In the genomic region with DNA sequence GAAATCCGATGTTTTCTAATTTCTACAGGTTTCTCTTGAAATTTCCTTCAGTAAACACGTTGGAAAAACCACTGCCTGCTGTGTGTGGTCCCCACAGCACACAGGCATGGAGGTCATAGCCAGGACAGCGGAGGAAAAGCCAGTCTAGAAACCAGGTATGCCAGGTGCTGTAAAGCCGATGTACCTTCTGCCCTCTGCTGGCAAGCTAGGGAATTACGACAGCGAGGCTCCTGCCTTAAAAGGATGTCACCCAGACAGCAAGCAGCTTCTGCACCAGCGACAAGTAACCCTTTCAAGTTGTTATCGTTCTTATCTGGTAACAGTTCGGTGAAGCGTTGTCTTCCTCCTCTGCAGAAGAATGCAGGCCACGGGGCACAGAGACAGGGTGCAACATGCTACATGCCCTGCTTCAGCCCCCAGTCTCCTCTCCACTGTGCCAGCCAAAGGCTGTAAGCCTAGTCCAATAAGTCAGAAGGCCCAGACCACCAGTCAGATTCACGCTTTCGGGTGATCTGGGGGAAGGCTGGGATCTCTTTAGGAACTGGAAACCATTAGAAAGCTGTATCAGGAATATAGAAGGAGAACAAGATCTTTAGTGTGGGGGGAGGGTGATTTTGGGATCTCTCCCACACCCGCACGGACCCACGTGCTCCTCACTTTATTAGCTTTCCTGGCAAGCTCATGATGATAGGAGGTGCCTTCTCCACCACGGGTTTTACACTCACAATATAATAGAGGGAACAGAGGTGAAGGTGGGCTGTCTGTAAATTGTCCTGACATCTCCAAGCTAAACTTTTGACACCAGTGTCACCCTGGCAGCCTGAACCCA, we compare ENCODE assay signal across 8 mouse cellular contexts.
A peak's percentile ranks its signal among the peaks of the same experiment; 100 is the strongest.
DNase-seq lines count a peak whose midpoint lies in the region; ATAC-seq lines count a peak whose summit lies in the region.

No protein-coding gene starts in this region.

- peak; percentile 67 for ATAC-seq in erythroid progenitor cell, adult 5-6 weeks (replicated peaks; ENCODE audit: low FRiP score, poor library complexity, severe bottlenecking)
- no peak for ATAC-seq in activated CD4-positive, CD25-positive, alpha-beta regulatory T cell, adult 4 months

- peak; percentile 8 for DNase-seq in MEL-GATA-1-ER (ENCODE audit: extremely low read depth, low read depth)
- DNase-seq in adrenal gland, postnatal 4 days (ENCODE audit: low spot score in 2 of 2): peak; percentile 35 to 40
- DNase-seq in heart, postnatal 25 days (ENCODE audit: low spot score): peak; percentile 7
- peak; percentile 65 to 88 for DNase-seq in layer of hippocampus, postnatal 25 days (ENCODE audit: extremely low spot score in 1 of 2, low spot score in 1 of 2)
- peak; percentile 83 for DNase-seq in lung, postnatal 36 days
- peak; percentile 25 for DNase-seq in skeletal muscle tissue, adult 2 months (ENCODE audit: low read depth, low spot score)

- intact Hi-C loops in heart, postnatal 25 days (cut with DNase I): loop anchor here (5.0 to 10.0 kb wide), 3 partner anchors 68 to 1494 kb away; partner anchors contain the start of gene Hs3st3b1

Comparison
In these comparisons a context has a peak if more than half of its experiments do, and no peak if none do; other contexts are left out.
1. DNase-seq: peak in every context shown above with its lines; median percentile 83 in lung, postnatal 36 days; 76 in layer of hippocampus, postnatal 25 days; 38 in adrenal gland, postnatal 4 days; 25 in skeletal muscle tissue, adult 2 months; 8 in MEL-GATA-1-ER; 7 in heart, postnatal 25 days.